Mouse (Mus musculus) CH12.LX (cell line): ENCODE measurements around the gene Hypm. TPM values are rescaled to one million over a fixed set of nuclear protein-coding genes. Genes with fewer than 3 reads are reported as not detected.

Source experiments
- DNase-seq: peaks from one replicate; pipeline ENCODE4 v3.0.0-alpha.2; 2013; ENCODE audit errors: extremely low read depth
- H3K27ac ChIP-seq: 2 replicates; pipeline ENCODE4 v1.5.1; 2012; ENCODE audit warnings: low read depth, mild to moderate bottlenecking, control low read depth, moderate library complexity; ENCODE audit not compliant: insufficient read depth
- H3K27me3 ChIP-seq: replicated peaks from 2 replicates; pipeline ENCODE3; 2012; ENCODE audit warnings: inconsistent platforms
- H3K36me3 ChIP-seq, 2 experiments: replicated peaks in 1 of 2; 2 replicates each; pipeline versions ENCODE3 to v1.6.1; 2012; ENCODE audit warnings: inconsistent platforms in 1 of 2, low read length in 1 of 2, mild to moderate bottlenecking in 1 of 2, mixed read lengths in 1 of 2, moderate library complexity in 1 of 2; ENCODE audit not compliant: control insufficient read depth in 1 of 2, insufficient read depth in 1 of 2
- H3K4me1 ChIP-seq, 2 experiments: 2 replicates each; pipeline ENCODE4 v1.6.1; 2012; ENCODE audit warnings: inconsistent platforms in 1 of 2, moderate library complexity in 1 of 2; ENCODE audit not compliant: insufficient read depth in 2 of 2, control insufficient read depth in 1 of 2
- H3K4me2 ChIP-seq: 2 replicates; pipeline ENCODE4 v1.6.1; 2012; ENCODE audit warnings: low read depth, mild to moderate bottlenecking, control low read depth; ENCODE audit not compliant: poor library complexity, insufficient read depth, severe bottlenecking
- H3K4me3 ChIP-seq, 3 experiments: fragments of 150-350 bp in 1 of 3; sonication (generic) in 1 of 3; replicated peaks in 1 of 3; 2 replicates each; pipeline versions ENCODE3 to v1.5.1; 2011 to 2012; ENCODE audit warnings: low read depth in 2 of 3, low read length in 2 of 3, mild to moderate bottlenecking in 2 of 3, moderate library complexity in 2 of 3, control low read depth in 1 of 3, improper control_type of control experiment in 1 of 3, inconsistent platforms in 1 of 3, mixed read lengths in 1 of 3; ENCODE audit not compliant: poor library complexity in 1 of 3
- H3K79me2 ChIP-seq: replicated peaks from 2 replicates; pipeline ENCODE4 v1.6.1; 2012; ENCODE audit warnings: mild to moderate bottlenecking, moderate library complexity; ENCODE audit not compliant: control insufficient read depth, poor library complexity, insufficient read depth, severe bottlenecking; ENCODE audit errors: extremely low read depth
- H3K9ac ChIP-seq: 2 replicates; pipeline ENCODE4 v1.6.1; 2012; ENCODE audit warnings: low read depth, mild to moderate bottlenecking, control low read depth, moderate library complexity; ENCODE audit not compliant: insufficient read depth
- H3K9me3 ChIP-seq: replicated peaks from 2 replicates; pipeline ENCODE3; 2012; ENCODE audit warnings: low read length, inconsistent platforms, mixed read lengths
- EP300 ChIP-seq: IDR thresholded peaks from 2 replicates; pipeline ENCODE4 v1.6.1; 2011; ENCODE audit warnings: low read length, improper control_type of control experiment
- JUN ChIP-seq: IDR thresholded peaks from 2 replicates; pipeline ENCODE4 v1.6.1; 2011; ENCODE audit warnings: low read depth, mild to moderate bottlenecking, low read length, improper control_type of control experiment, moderate library complexity; ENCODE audit not compliant: insufficient read depth
- dilution Hi-C: fragments of 300-500 bp; cut with MboI; formaldehyde crosslinking; loops from 2 replicates; pipeline ENCODE4 v1.14.3; 2020; ENCODE audit warnings: low sequenced_read_pairs; ENCODE audit not compliant: extremely low pct_unique_long_range_greater_than_20kb, extremely low pct_ligation_motif_present
- in situ Hi-C: fragments of 300-500 bp; cut with MboI; formaldehyde crosslinking; loops from 3 replicates; pipeline ENCODE4 v1.14.3; 2019; ENCODE audit warnings: low sequenced_read_pairs, low pct_ligation_motif_present, low pct_unique_long_range_greater_than_20kb, mixed read lengths
- polyA plus RNA-seq: library from polyadenylated mRNA; unstranded; fragments of >175 nt; gene quantifications from 2 replicates; pipeline ENCODE4 v1.2.1, GENCODE M21; 2012; ENCODE audit warnings: low read depth; ENCODE audit not compliant: insufficient read length
- total RNA-seq, 2 experiments: library from RNA; depleted of rRNA; stranded (reverse); fragments of 300-350 nt in 1 of 2; fragments of >200 nt in 1 of 2; gene quantifications; 2 replicates each; pipeline ENCODE4 v1.2.3; 2012 to 2014

Hypm gene
- total and polyA plus RNA-seq, 3 experiments: not detected

GRCm38 (mm10) chrX:9885322-9885721, 38.6 kb downstream of the Hypm start, which contains the start of gene Sytl5:
Sytl5 (plus strand) TSS chrX:9885622.
- no peaks in the 10 kb centered on the region for H3K4me1 ChIP-seq
- in situ Hi-C loops: no loop called here
- no peak within 1 kb of the TSS for H3K27ac ChIP-seq
- no peak within 1 kb of the TSS for H3K9ac ChIP-seq
- H3K4me3 ChIP-seq: no peak within 1 kb of the TSS
- no peaks in the 10 kb centered on the region for H3K9me3 ChIP-seq
- TF ChIP-seq JUN: no peak
- no peak for TF ChIP-seq EP300
- TF ChIP-seq, all 38 proteins: peak for 0
- Histone ChIP-seq H3K79me2 (no peaks in the 10 kb centered on the region), H3K36me3 (no peaks in the 10 kb centered on the region), H3K4me2 (no peak within 1 kb of the TSS), H3K27me3 (no peaks in the 10 kb centered on the region)
- DNase-seq: no peak
- dilution Hi-C loops: no loop called here

Other genes starting within 250 kb of the Hypm start
- 26.8 and 27.9 TPM in 2 replicates for gene Dynlt3, start 183.9 kb upstream of the Hypm start, total RNA-seq (2012; rRNA removed)
- gene Dynlt3, start 183.9 kb upstream of the Hypm start, total RNA-seq (2014; rRNA removed): 73.7 and 90.4 TPM in 2 replicates
- 40.0 and 45.8 TPM in 2 replicates for gene Dynlt3, start 183.9 kb upstream of the Hypm start, polyA plus RNA-seq
- not detected in 2 replicates for gene H2al3, start 2.8 kb downstream of the Hypm start, total RNA-seq (2012; rRNA removed)
- not detected in 2 replicates for gene H2al3, start 2.8 kb downstream of the Hypm start, total RNA-seq (2014; rRNA removed)
- not detected in 2 replicates for gene H2al3, start 2.8 kb downstream of the Hypm start, polyA plus RNA-seq
- 0.08 and 0.13 TPM in 2 replicates for gene Sytl5, start 38.7 kb downstream of the Hypm start, total RNA-seq (2012; rRNA removed)
- gene Sytl5, start 38.7 kb downstream of the Hypm start, total RNA-seq (2014; rRNA removed): 0.09 TPM in 1 of 2 replicates, not detected in the other
- 0.10 TPM in 1 of 2 replicates, not detected in the other for gene Sytl5, start 38.7 kb downstream of the Hypm start, polyA plus RNA-seq